Mouse (Mus musculus) natural killer cell, adult 2 months (primary cell): ENCODE results near the gene Drap1.

Experiments
- DNase-seq, 2 experiments: peaks; one replicate each; pipeline ENCODE4 v3.0.0; 2022; ENCODE audit warnings: low spot score in 2 of 2

Gene Drap1

GRCm38 (mm10) chr19:5424782-5425741 lies at the start of gene Drap1, which contains the start of gene AI837181:
Drap1 (minus strand) TSS chr19:5424979.
AI837181 (plus strand) TSS chr19:5425144.
- peak; percentile 89 to 92 for DNase-seq

GRCm38 (mm10) chr19:5473720-5474119 lies 48.9 kb upstream of the Drap1 start, which contains the start of gene Efemp2:
Efemp2 (plus strand) TSS chr19:5473954.
- DNase-seq = no peak

DNA sequence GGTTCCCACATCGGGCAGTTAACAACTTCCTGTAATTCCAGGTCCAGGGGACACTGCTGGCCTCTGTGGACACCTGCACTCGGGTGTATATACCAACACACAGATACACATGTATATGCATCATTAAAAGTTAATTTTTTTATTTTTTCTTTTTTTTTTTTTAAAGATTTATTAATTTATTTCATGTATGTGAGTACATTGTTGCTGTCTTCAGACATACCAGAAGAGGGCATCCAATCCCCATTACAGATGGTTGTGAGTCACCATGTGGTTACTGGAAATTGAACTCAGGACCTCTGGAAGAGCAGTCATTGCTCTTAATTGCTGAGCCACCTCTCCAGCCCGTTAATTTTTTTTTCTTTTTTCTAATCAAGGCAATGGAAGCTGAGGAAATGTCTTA lies 48.1 kb upstream of the Drap1 start:
- DNase-seq = no peak

GRCm38 (mm10) chr19:5471846-5472245 lies 47.1 kb upstream of the Drap1 start:
- DNase-seq = no peak

DNA sequence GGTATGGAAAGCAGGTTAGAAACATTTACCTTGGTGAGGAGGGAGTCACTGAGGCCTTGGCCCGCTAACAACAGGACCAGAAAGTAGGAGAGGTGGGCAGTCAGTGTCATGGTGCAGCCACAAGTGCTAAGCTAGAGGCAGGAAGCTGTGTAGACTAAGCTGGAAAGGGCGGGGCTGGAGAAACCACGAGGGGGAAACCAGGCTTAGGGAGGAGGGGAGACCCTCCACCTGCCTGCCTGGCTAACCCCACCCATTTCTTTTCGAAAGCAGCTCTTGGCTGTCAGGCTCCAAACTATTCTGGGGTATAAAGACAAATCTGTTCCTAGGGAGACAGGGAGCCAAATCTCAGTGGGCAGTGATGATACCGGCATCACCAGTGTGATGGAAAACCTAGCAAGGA lies 43.6 kb upstream of the Drap1 start, which contains the start of gene Ctsw:
Gene Ctsw (minus strand): TSS at position 134 of the 400 bp plus-strand sequence.
- DNase-seq = peak; percentile 60 to 65

GRCm38 (mm10) chr19:5466916-5467500 lies 42.2 kb upstream of the Drap1 start:
- DNase-seq = peak; percentile 57 to 70

GRCm38 (mm10) chr19:5465037-5465436 lies 40.3 kb upstream of the Drap1 start:
- no peak for DNase-seq

GRCm38 (mm10) chr19:5463791-5464562 lies 39.2 kb upstream of the Drap1 start:
- DNase-seq = peak; percentile 44 to 53

GRCm38 (mm10) chr19:5463212-5463611 lies 38.4 kb upstream of the Drap1 start:
- no peak for DNase-seq

DNA sequence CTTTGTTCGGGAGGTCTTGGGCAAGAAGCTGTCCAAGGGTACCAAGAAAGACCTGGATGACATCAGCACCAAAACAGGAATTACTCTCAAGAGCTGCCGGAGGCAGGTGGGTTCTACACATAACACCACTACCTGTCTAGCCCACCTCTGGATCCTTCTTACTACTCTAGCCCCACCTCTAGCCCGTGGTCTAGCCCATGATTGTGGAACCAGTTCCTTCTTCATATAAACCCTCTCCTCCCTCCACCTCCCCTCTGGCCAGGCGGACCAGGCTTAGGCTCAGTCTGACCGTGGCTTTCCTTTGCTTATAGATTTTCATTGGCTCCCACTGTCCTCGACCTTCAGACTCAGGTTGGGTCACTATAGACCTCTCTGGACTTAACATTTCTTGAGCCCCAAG lies 36.6 kb upstream of the Drap1 start:
- no peak for DNase-seq

DNA sequence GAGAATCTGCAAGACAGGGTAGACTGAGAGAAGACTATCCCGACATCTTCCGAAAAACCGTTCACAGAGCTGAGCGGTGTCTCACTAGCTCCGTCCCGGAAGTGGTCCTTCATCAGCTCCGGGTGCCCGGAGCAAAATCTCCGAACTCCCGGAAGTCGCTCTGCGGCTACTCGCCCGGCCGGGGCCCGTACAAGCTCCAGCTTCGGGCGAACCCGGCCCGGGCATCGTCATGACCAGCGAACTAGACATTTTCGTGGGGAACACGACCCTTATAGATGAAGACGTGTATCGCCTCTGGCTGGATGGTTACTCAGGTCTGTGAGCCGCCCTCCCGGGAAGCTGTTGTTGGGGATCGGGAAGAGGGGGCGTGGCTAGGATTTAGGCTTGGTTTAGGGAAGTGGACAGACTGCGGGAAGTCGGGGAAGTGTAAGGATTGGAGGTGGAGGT lies 35.7 kb upstream of the Drap1 start, which contains the start of gene Fibp:
Gene Fibp (plus strand): TSS at position 151 of the 447 bp plus-strand sequence.
- peak; percentile 75 to 83 for DNase-seq

DNA sequence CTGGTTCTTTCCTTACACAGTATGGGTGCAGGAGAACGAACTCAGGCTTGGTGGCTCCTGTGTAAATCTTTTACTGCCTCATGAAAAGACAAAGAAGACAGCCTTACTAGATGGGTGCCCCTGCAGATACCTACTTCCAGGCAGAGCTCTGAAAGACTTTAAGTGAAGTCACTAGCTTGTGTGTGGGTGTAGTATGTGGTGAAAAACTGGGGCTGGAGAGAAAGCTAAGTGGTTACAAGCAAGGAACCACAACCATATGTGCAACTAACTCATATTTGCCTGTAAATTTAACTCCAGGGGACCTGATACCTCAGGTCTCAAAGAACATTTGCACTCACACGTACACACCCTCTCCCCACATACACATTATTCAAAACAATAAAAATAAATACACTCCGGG lies 35.1 kb upstream of the Drap1 start:
- DNase-seq = no peak

DNA sequence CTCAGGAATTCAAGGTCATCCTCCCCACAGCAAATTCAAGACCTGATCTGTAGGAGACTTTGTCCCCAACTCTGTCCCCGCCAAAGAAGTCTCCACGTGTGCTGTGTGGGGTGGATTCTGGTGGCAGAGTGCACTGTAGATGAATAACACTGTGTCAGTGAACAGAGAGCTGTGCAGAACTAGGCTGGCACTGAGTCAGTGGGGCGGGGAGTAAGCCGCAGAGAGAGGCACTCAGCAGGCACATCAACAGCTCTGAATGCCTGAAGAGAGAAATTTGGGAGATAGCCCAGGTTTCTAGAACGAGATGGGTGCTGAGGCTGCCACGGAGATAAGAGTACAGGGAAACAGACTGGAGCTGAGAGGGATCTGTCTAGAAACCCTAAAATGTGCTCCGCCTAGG lies 34.2 kb upstream of the Drap1 start:
- DNase-seq = no peak

DNA sequence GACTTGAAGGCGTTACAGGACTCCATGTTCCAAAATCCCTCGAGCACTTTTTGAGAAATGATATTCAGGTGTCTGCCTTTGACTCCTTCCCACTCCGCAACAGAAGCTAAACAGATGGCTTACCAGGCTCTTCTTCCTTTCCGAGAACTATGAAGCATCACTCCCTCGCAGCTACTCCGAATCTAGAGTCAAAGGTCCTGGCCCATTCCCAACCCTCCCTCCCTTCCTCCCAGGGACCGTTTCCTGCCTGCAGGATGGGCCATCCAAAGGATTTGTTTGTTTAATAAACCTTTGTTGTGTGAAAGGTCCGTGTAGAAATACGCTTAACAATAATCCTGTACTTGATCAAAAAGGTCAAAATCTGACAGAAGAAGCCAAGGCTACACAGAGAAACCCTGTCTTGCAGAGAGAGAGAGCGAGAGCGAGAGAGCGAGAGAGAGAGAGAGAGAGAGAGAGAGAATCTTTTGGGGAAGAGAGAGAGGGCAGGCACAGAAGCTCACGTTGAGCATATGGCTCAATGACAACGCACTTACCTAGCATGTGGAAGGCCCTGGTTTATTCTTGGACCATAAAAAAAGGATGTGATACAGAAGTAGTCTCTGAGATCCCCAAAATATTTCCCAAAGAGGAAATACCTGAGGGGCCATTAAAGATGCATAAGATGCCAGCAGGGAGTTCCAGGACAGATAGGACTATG lies 33.1 kb upstream of the Drap1 start, which contains the start of gene Ccdc85b:
Gene Ccdc85b (minus strand): TSS at position 149 of the 697 bp plus-strand sequence.
- DNase-seq = no peak

- peak; percentile 81 to 87 for DNase-seq
Observed at GRCm38 (mm10) chr19:5456922-5457745, 32.4 kb upstream of the Drap1 start.

DNA sequence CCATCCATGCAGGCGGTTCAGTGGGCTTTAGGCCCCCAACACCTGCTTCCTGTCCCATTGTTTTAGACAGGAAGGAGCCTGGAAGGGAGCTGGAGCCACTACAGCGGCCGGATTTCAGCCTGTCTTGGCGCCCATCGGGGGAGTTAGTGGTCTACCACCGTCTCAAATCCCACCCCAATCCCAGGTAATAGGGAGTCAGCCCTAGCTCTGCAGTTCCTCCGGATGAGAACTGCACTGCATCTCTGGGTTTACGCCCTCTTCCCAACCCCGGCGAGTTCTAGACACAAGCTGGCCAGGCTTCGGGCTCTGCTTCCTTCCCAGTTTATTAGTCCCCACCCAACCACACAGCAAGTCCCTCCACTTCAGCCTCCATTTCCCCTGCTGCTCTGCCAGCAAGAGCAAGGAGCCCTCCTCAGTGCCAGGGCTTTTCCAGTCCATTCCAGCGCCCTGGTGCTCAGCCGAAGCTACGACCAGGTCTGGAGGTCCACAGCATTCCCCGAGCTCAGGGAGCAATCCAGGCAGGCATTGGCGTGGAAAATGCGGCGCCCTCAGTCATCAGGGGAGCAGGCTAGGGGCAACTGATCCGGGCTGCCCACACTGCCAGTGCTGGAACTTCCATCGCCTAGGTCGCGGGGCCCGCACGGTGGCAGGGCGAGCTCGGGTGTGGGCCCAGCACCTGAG lies 31.6 kb upstream of the Drap1 start:
- DNase-seq = no peak

- no peak for DNase-seq
Observed at GRCm38 (mm10) chr19:5455568-5455967, 30.8 kb upstream of the Drap1 start.

GRCm38 (mm10) chr19:5455037-5455436 lies 30.3 kb upstream of the Drap1 start:
- DNase-seq = no peak

DNA sequence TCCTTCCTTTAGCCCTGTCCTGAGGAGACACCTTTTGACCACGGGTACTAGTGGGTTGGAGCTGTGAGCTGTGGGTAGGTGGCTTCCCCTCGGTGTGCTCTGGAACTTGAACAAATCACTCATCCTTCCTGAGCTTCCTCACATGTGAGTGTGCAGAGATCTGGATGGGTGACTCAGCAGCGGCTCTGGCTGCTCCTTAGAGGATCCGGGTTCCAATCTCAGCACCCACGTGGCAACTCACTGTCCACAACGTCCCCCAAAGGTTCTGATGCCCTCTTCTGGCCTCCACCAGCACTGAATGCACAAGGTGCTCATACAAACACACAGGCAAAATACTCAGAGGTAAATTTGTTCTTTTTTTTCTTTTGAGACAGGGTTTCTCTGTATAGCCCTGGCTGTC lies 27.0 kb upstream of the Drap1 start:
- DNase-seq = no peak

DNA sequence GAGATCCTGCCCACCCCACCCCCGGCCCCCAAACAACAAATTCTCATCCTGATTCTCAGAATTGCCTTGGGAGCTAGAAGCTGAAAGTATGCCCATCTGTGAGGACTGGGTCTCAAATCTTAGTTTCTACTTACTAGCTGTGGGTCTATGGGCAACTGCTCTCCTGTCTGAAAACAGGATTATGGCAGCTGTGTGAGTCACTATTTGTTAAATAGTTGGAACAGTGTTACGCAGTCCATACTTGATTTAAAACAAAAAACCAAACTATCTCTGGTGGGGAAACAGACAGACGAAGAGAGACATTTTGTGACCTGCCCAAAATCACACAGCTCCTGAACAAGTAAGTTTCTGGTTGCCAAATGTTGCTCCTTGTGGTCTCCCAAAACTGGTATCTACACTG lies 24.9 kb upstream of the Drap1 start:
- no peak for DNase-seq
